Mouse (Mus musculus) midbrain, embryonic 12.5 days (tissue): ENCODE measurements around the gene Tead1. TPM values are rescaled to one million over a fixed set of nuclear protein-coding genes. Genes with fewer than 3 reads are reported as not detected.
A peak's percentile ranks its signal among the peaks of the same experiment; 100 is the strongest.

ENCODE experiments used
- ATAC-seq: fragments of 200-750 bp; cut with Nextera tagmentation; 2 replicates; pipeline ENCODE4 v1.8.0; 2017; ENCODE audit warnings: low read depth, moderate TSS enrichment, moderate library complexity; ENCODE audit not compliant: low FRiP score
- H3K27ac ChIP-seq: fragments of 300-500 bp; sonication (generic); replicated peaks from 2 replicates; pipeline ENCODE4 v1.5.1; 2016; ENCODE audit warnings: mild to moderate bottlenecking
- H3K27me3 ChIP-seq: fragments of 300-500 bp; sonication (generic); 2 replicates; pipeline ENCODE4 v1.6.1; 2016; ENCODE audit warnings: mild to moderate bottlenecking
- H3K36me3 ChIP-seq: fragments of 300-500 bp; sonication (generic); 2 replicates; pipeline ENCODE4 v1.6.1; 2016
- H3K4me1 ChIP-seq: fragments of 300-500 bp; sonication (generic); 2 replicates; pipeline ENCODE4 v1.6.1; 2016
- H3K4me2 ChIP-seq: fragments of 300-500 bp; sonication (generic); replicated peaks from 2 replicates; pipeline ENCODE4 v1.6.1; 2016; ENCODE audit warnings: mild to moderate bottlenecking, moderate library complexity
- H3K4me3 ChIP-seq: fragments of 300-500 bp; sonication (generic); 2 replicates; pipeline ENCODE4 v1.5.1; 2016; ENCODE audit warnings: mild to moderate bottlenecking
- H3K9ac ChIP-seq: fragments of 300-500 bp; sonication (generic); replicated peaks from 2 replicates; pipeline ENCODE4 v1.6.1; 2016; ENCODE audit warnings: mild to moderate bottlenecking, moderate library complexity
- H3K9me3 ChIP-seq: fragments of 300-500 bp; sonication (generic); 2 replicates; pipeline ENCODE4 v1.6.1; 2016; ENCODE audit warnings: mild to moderate bottlenecking
- WGBS: fragments of 180-500 bp; shearing (Covaris S2); methylation state at CpG from one replicate; pipeline ENCODE4 v1.1.7; 2016; 5-methylcytosine and 5-hydroxymethylcytosine counted together
- polyA plus RNA-seq: library from polyadenylated mRNA; unstranded; fragments of >200 nt; fragmentation: Nextera tagmentation; extraction: Ambion mirVana; gene quantifications from 2 replicates; pipeline ENCODE4 v1.2.1, GENCODE M21; 2016

The Tead1 gene
- polyA plus RNA-seq, 1 experiment from 2014 or later, result 20.5 TPM

DNA sequence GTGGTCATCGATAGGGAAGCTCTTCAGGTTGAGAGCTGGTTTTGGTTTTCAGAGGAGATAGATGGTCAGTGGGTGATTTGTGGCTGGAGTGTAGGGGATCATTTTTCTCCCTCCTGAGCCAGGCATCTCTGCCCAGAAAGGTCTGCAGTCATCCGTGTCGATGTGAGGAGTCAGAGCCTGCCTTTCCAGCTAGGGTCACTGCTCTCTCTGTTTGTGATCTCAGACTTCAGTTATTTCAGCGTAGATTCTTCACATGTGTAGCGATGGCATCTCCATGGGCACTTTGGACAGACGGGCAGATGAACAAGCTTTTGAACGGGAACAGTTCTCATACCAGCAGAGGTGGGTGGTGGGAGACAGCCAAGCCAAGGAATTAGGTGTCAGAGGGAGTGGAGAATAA lies 106.2 kb downstream of the Tead1 start:
- no peaks in the 10 kb centered on the region for H3K27me3 ChIP-seq
- H3K27ac ChIP-seq, result no peak overlapping the region
- no peak overlapping the region for H3K4me3 ChIP-seq
- 85% methylated on average over 7 of the region's 7 CpGs for WGBS
- H3K9me3 ChIP-seq, result no peaks in the 10 kb centered on the region
- peaks cover 49% of the 10 kb centered on the region for H3K4me1 ChIP-seq
- H3K4me2 ChIP-seq, result no peak overlapping the region
- no peak overlapping the region for H3K9ac ChIP-seq
- ATAC-seq, result no peak
- no peaks in the 10 kb centered on the region for H3K36me3 ChIP-seq

DNA sequence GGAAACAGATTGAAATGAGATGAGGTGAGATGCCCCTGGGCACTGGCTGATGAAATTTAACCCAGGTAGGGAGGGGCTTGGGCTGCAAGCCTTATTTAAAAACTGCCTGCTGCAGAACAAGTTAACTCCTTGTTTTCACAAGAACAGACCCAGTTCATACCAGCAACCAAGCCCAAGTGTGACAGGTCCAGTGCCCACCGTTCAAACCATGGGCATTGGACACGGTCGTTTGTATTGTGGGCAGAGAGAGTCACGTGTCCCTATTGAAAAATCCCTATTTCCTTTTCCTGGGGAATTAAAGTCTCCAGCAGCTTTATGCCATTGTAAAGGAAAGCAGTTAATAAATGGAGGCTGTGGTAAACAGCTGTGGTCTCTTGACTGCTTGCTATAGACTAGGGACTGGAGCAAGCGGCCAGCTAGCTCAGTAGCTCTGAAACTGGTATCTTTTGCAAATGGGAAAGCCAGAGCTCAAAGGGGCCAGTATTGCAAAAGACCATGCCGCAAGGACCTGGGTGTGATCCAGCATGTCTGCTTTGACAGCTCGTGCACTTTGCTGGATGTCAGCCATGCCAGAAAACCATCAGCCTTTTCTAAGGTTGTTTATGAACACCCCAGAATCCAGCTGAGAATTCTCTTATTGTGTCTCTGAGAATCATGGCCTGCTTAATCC lies 107.6 kb downstream of the Tead1 start:
- Histone ChIP-seq H3K36me3 (no peaks in the 10 kb centered on the region), H3K4me3 (no peak overlapping the region), H3K9ac (no peak overlapping the region), H3K4me1 (peaks cover 48% of the 10 kb centered on the region), H3K27ac (peak overlapping the region; percentile 30), H3K9me3 (no peaks in the 10 kb centered on the region), H3K27me3 (no peaks in the 10 kb centered on the region), H3K4me2 (no peak overlapping the region; the same call in 1 of the 2 replicates)
- peak; percentile 55; the same call in 1 of the 2 replicates for ATAC-seq
- 28% methylated on average over 7 of the region's 7 CpGs for WGBS

DNA sequence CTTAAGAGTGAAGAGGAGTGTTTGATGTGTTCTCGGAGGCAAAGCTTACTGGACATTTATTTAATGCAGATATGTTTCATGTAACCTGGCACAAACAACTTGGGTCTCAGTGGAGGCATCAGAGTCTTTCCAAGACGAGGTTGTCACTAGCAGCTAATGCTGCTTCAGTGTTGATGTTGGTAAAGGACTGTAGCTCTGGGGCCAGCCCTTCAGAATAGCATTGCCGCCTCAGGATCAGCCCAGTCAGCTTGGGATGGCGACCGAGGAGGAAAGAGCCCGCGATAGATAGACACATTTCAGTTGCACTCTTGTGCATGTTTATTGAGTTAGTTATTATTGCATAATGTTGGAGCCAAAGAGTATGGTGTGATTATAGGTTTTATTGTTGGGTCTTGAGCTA lies 108.2 kb downstream of the Tead1 start:
- Histone ChIP-seq H3K4me2 (no peak overlapping the region), H3K4me1 (peaks cover 44% of the 10 kb centered on the region), H3K4me3 (no peak overlapping the region), H3K27me3 (no peaks in the 10 kb centered on the region), H3K9ac (no peak overlapping the region), H3K36me3 (no peaks in the 10 kb centered on the region), H3K27ac (peak overlapping the region; percentile 30), H3K9me3 (no peaks in the 10 kb centered on the region)
- WGBS, result 69% methylated on average over 7 of the region's 7 CpGs
- no peak for ATAC-seq

- WGBS, result 31% methylated on average over 7 of the region's 7 CpGs
Observed at GRCm38 (mm10) chr7:112788321-112788751, 109.2 kb downstream of the Tead1 start.

GRCm38 (mm10) chr7:112789693-112790092 lies 110.6 kb downstream of the Tead1 start:
- no peak overlapping the region for H3K4me2 ChIP-seq
- H3K27me3 ChIP-seq, result no peaks in the 10 kb centered on the region
- H3K9ac ChIP-seq, result no peak overlapping the region
- no peaks in the 10 kb centered on the region for H3K9me3 ChIP-seq
- H3K4me1 ChIP-seq, result peaks cover 61% of the 10 kb centered on the region
- H3K36me3 ChIP-seq, result no peaks in the 10 kb centered on the region
- no peak overlapping the region for H3K27ac ChIP-seq
- 86% methylated on average over 4 of the region's 4 CpGs for WGBS
- no peak overlapping the region for H3K4me3 ChIP-seq
- ATAC-seq, result no peak

More at GRCm38 (mm10) chr7:112788321-112788751, 109.2 kb downstream of the Tead1 start:
- Histone ChIP-seq H3K9me3 (no peaks in the 10 kb centered on the region), H3K27me3 (no peaks in the 10 kb centered on the region), H3K4me3 (no peak overlapping the region), H3K27ac (peak overlapping the region; percentile 65), H3K36me3 (no peaks in the 10 kb centered on the region), H3K9ac (0 out of 2 replicates have a peak overlapping the region, but pooled peaks have one; percentile 8), H3K4me1 (peaks cover 47% of the 10 kb centered on the region), H3K4me2 (0 out of 2 replicates have a peak overlapping the region, but pooled peaks have one; percentile 2)
- ATAC-seq, result peak; percentile 31; the same call in 1 of the 2 replicates

DNA sequence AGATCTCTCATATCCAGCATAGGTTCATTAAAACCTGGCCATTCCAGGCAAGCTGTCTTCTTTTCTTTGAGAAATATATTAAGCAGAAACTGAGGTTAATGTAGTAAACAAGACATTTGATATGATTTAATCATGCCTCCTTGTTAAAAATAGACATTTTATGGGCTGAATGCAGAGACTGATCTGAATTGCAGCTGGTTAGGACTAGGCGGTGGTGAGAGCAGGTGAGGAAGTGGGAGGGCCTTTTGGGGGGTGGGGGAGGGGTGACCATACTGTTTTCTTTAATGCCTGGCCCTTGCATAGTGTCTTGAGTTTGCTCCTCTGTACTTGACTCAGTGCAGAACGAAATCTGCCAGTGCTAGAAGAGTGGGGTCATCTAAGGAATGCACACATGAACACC lies 111.2 kb downstream of the Tead1 start:
- no peak overlapping the region for H3K4me3 ChIP-seq
- H3K27ac ChIP-seq, result no peak overlapping the region
- no peak overlapping the region for H3K9ac ChIP-seq
- H3K36me3 ChIP-seq, result no peaks in the 10 kb centered on the region
- no peaks in the 10 kb centered on the region for H3K27me3 ChIP-seq
- no peak overlapping the region for H3K4me2 ChIP-seq
- H3K4me1 ChIP-seq, result peaks cover 64% of the 10 kb centered on the region
- H3K9me3 ChIP-seq, result no peaks in the 10 kb centered on the region
- 74% methylated on average over 2 of the region's 2 CpGs for WGBS
- ATAC-seq, result no peak

GRCm38 (mm10) chr7:112792679-112793078 lies 113.6 kb downstream of the Tead1 start:
- H3K4me2 ChIP-seq, result no peak overlapping the region
- no peak overlapping the region for H3K27ac ChIP-seq
- H3K4me3 ChIP-seq, result no peak overlapping the region
- 91% methylated on average over 6 of the region's 6 CpGs for whole genome bisulfite sequencing
- ATAC-seq, result no peak
- H3K36me3 ChIP-seq, result no peaks in the 10 kb centered on the region
- no peaks in the 10 kb centered on the region for H3K9me3 ChIP-seq
- H3K4me1 ChIP-seq, result peaks cover 41% of the 10 kb centered on the region
- no peaks in the 10 kb centered on the region for H3K27me3 ChIP-seq
- no peak overlapping the region for H3K9ac ChIP-seq

- Histone ChIP-seq H3K4me2 (no peak overlapping the region; the same call in 1 of the 2 replicates), H3K36me3 (no peaks in the 10 kb centered on the region), H3K4me3 (no peak overlapping the region), H3K27me3 (no peaks in the 10 kb centered on the region), H3K4me1 (peaks cover 31% of the 10 kb centered on the region), H3K9ac (no peak overlapping the region), H3K27ac (peak overlapping the region; percentile 67), H3K9me3 (no peaks in the 10 kb centered on the region)
- 43% methylated on average over 7 of the region's 7 CpGs for WGBS
- peak; percentile 12; the same call in 1 of the 2 replicates for ATAC-seq
Observed at GRCm38 (mm10) chr7:112793903-112794302, 114.8 kb downstream of the Tead1 start.

DNA sequence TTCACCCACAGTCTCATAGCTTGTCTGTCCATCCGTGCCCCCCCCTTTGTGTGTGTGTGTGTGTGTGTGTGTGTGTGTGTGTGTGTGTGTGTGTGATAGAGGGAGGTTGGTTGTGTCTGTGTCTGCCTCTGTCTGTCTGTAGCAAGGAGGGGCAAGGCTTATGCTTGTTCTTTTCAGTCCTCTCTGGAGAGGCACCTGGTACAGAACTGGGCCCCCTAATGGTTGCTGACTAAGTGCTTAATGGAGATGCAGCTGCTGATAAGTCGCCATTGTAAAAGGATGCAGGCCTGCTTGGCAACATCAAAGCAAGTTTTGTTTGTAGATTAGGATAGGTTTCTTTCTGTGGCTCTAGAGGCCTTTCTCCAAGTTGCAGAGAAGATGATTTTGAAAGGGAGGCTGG lies 115.4 kb downstream of the Tead1 start:
- no peaks in the 10 kb centered on the region for H3K9me3 ChIP-seq
- H3K9ac ChIP-seq, result no peak overlapping the region
- no peaks in the 10 kb centered on the region for H3K36me3 ChIP-seq
- no peak overlapping the region for H3K4me3 ChIP-seq
- WGBS, result 0% methylated on average over 2 of the region's 2 CpGs
- peaks cover 29% of the 10 kb centered on the region for H3K4me1 ChIP-seq
- no peak overlapping the region; the same call in 1 of the 2 replicates for H3K4me2 ChIP-seq
- ATAC-seq, result peak; percentile 38; the same call in 1 of the 2 replicates
- H3K27me3 ChIP-seq, result no peaks in the 10 kb centered on the region
- H3K27ac ChIP-seq, result peak overlapping the region; percentile 67

GRCm38 (mm10) chr7:112797526-112798321 lies 118.6 kb downstream of the Tead1 start:
- Histone ChIP-seq H3K4me1 (peaks cover 42% of the 10 kb centered on the region), H3K9me3 (no peaks in the 10 kb centered on the region), H3K36me3 (no peaks in the 10 kb centered on the region), H3K9ac (no peak overlapping the region), H3K4me3 (no peak overlapping the region), H3K27ac (no peak overlapping the region), H3K27me3 (no peaks in the 10 kb centered on the region), H3K4me2 (no peak overlapping the region)
- 85% methylated on average over 8 of the region's 8 CpGs for WGBS
- ATAC-seq, result no peak

DNA sequence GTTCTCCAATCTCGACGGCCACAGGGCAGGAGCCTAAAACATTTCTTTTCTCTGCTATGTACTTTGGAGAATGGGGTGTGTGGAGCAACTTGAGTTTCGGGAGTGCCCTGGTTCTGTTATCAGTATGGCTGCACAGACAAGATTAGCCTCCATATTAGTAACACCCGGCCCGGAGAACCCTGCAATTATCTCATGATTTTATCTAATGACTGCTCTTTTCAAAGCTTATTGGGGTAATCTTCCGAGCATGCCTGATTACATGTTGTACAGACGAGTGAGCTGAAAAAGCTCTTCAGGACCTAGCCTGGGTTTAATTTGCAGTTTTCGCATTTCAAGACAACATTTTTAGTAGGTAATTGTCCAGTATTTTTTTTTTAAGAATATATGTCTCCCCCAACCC lies 122.6 kb downstream of the Tead1 start:
- Histone ChIP-seq H3K9ac (no peak overlapping the region), H3K27ac (no peak overlapping the region), H3K4me3 (no peak overlapping the region), H3K4me2 (no peak overlapping the region), H3K9me3 (no peaks in the 10 kb centered on the region), H3K27me3 (no peaks in the 10 kb centered on the region), H3K36me3 (no peaks in the 10 kb centered on the region), H3K4me1 (peaks cover 31% of the 10 kb centered on the region)
- no peak for ATAC-seq
- 64% methylated on average over 8 of the region's 8 CpGs for WGBS
